Mouse (Mus musculus) lung, embryonic 15.5 days (tissue): ENCODE measurements around the gene Mtfmt. TPM values are rescaled to one million over a fixed set of nuclear protein-coding genes. Genes with fewer than 3 reads are reported as not detected.
A peak's percentile ranks its signal among the peaks of the same experiment; 100 is the strongest.

Source experiments
- ATAC-seq: fragments of 200-750 bp; cut with Nextera tagmentation; 2 replicates; pipeline ENCODE4 v1.8.0; 2017; ENCODE audit warnings: moderate number of reproducible peaks, borderline replicate concordance; ENCODE audit not compliant: low FRiP score, low TSS enrichment; ENCODE audit errors: extremely low read depth
- H3K27ac ChIP-seq: fragments of 300-500 bp; sonication (generic); 2 replicates; pipeline ENCODE4 v1.5.1; 2015; ENCODE audit warnings: moderate library complexity, mild to moderate bottlenecking, inconsistent platforms
- H3K27me3 ChIP-seq: fragments of 300-500 bp; sonication (generic); 2 replicates; pipeline ENCODE4 v1.6.1; 2015; ENCODE audit warnings: inconsistent platforms
- H3K36me3 ChIP-seq: fragments of 300-500 bp; sonication (generic); 2 replicates; pipeline ENCODE4 v1.6.1; 2015; ENCODE audit warnings: inconsistent platforms
- H3K4me1 ChIP-seq: fragments of 300-500 bp; sonication (generic); 2 replicates; pipeline ENCODE4 v1.6.1; 2015; ENCODE audit warnings: inconsistent platforms
- H3K4me2 ChIP-seq: fragments of 300-500 bp; sonication (generic); 2 replicates; pipeline ENCODE4 v1.6.1; 2015; ENCODE audit warnings: inconsistent platforms, mild to moderate bottlenecking, moderate library complexity
- H3K4me3 ChIP-seq: fragments of 300-500 bp; sonication (generic); 2 replicates; pipeline ENCODE4 v1.5.1; 2015; ENCODE audit warnings: mild to moderate bottlenecking, inconsistent platforms
- H3K9ac ChIP-seq: fragments of 300-500 bp; sonication (generic); 2 replicates; pipeline ENCODE4 v1.6.1; 2015; ENCODE audit warnings: inconsistent platforms
- H3K9me3 ChIP-seq: fragments of 300-500 bp; sonication (generic); 2 replicates; pipeline ENCODE4 v1.6.1; 2016; ENCODE audit warnings: inconsistent platforms
- WGBS: fragments of 180-500 bp; shearing (Covaris S2); methylation state at CpG from one replicate; pipeline ENCODE4 v1.1.7; 2015; 5-methylcytosine and 5-hydroxymethylcytosine counted together
- polyA plus RNA-seq: library from polyadenylated mRNA; unstranded; fragments of >200 nt; fragmentation: Nextera tagmentation; extraction: Ambion mirVana; gene quantifications from 2 replicates; pipeline ENCODE4 v1.2.1, GENCODE M21; 2015

Gene Mtfmt
- polyA plus RNA-seq, 1 experiment from 2014 or later = 18.6 TPM

DNA sequence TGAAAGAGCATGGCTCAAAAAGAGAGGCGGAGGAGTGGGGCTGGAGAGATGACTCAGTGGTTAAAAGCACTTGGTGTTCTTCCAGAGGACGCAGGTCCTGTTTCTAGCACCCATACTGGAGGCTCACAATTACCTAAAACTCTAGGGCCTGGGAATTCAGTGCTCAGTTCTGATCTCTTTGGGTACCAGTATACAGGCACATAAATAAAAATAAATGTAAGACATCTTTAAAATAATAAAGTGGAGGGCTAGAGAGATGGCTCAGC, 30.5 kb upstream of the Mtfmt start:
- no peak for ATAC-seq
- H3K9me3 ChIP-seq = no peaks in the 10 kb centered on the region
- H3K4me3 ChIP-seq = no peak overlapping the region
- peak overlapping the region; percentile 81 for H3K27ac ChIP-seq
- 80% methylated on average over 2 of the region's 2 CpGs for WGBS
- no peaks in the 10 kb centered on the region for H3K27me3 ChIP-seq
- H3K36me3 ChIP-seq = no peaks in the 10 kb centered on the region; the same call in none of the 2 replicates
- 0 out of 2 replicates have a peak overlapping the region, but pooled peaks have one; percentile 20 for H3K9ac ChIP-seq
- peak overlapping the region; percentile 19 for H3K4me2 ChIP-seq
- peaks cover 28% of the 10 kb centered on the region for H3K4me1 ChIP-seq

DNA sequence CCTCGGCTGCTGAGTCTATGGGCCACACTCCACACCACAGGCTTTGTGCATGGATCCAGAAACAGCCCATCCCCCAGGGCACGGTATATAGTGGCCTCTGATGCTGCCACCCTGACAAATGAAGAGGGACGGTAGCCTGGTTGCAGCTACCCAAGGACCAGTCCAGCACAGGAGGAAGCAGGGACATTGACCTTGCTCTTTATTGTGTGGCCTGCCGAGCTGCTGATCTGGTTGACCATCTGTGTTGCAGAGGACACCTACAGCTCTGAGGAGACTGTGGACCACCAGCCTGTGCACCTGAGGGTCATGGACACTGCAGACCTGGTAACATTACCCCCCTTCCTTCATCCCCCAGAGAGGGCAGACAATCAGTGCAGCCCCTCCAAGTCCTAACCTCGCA, 28.3 kb upstream of the Mtfmt start:
- Histone ChIP-seq H3K27me3 (no peaks in the 10 kb centered on the region), H3K4me2 (no peak overlapping the region), H3K36me3 (peaks cover 15% of the 10 kb centered on the region), H3K9me3 (no peaks in the 10 kb centered on the region), H3K4me3 (no peak overlapping the region), H3K9ac (no peak overlapping the region), H3K4me1 (peaks cover 18% of the 10 kb centered on the region), H3K27ac (no peak overlapping the region)
- ATAC-seq = no peak
- WGBS = 77% methylated on average over 5 of the region's 5 CpGs

DNA sequence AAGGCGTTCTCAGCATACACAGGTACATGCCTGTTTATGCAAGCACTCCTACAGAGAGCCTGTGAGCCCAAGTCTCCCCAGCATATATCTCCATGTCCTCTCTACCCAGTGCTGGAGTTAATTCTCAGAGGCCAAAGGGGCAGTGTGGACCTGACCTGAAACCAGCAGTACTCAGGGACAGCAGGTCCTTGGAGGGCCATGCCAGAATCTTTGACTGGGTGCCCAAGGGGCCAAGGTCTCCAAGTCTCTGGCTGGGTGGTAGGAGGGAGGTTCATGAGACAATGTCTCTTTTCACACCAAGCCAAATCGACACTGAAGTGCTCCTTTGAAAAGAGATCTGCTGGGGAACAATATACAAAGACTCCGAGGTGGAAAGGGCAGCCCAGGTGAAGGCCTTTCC, 27.7 kb upstream of the Mtfmt start:
- ATAC-seq = no peak
- 71% methylated on average over 3 of the region's 3 CpGs for WGBS

DNA sequence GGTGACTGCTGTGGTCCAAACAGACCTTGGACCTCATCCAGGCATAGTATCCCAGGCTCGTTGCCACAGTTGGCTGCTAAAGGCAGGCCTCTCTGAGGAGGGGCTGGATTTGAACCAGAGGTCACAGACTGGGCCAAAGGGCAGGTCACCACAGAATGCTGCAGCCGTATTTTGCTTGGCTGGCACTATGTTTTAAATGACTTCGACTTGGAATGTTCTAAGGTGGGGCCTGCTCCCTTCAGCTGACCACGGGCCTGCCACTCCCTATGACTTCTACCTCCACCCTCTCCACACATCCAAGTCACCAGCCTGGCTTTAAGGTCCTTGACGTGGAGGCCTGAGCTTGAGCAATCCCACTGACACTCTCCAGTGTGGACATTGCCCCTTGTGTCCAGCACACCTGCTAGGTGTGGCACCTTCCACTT, 26.7 kb upstream of the Mtfmt start:
- no peak for ATAC-seq
- no peaks in the 10 kb centered on the region for H3K27me3 ChIP-seq
- no peak overlapping the region for H3K9ac ChIP-seq
- peaks cover 6% of the 10 kb centered on the region for H3K4me1 ChIP-seq
- H3K4me3 ChIP-seq = no peak overlapping the region
- H3K4me2 ChIP-seq = no peak overlapping the region
- WGBS = 49% methylated on average over 5 of the region's 5 CpGs
- peaks cover 17% of the 10 kb centered on the region for H3K36me3 ChIP-seq
- no peak overlapping the region for H3K27ac ChIP-seq
- H3K9me3 ChIP-seq = no peaks in the 10 kb centered on the region

More for the DNA sequence above, 27.7 kb upstream of the Mtfmt start:
- H3K9me3 ChIP-seq = no peaks in the 10 kb centered on the region
- H3K4me3 ChIP-seq = no peak overlapping the region
- H3K36me3 ChIP-seq = peaks cover 17% of the 10 kb centered on the region
- H3K27me3 ChIP-seq = no peaks in the 10 kb centered on the region
- no peak overlapping the region for H3K27ac ChIP-seq
- no peak overlapping the region for H3K4me2 ChIP-seq
- H3K9ac ChIP-seq = no peak overlapping the region
- H3K4me1 ChIP-seq = peaks cover 12% of the 10 kb centered on the region

DNA sequence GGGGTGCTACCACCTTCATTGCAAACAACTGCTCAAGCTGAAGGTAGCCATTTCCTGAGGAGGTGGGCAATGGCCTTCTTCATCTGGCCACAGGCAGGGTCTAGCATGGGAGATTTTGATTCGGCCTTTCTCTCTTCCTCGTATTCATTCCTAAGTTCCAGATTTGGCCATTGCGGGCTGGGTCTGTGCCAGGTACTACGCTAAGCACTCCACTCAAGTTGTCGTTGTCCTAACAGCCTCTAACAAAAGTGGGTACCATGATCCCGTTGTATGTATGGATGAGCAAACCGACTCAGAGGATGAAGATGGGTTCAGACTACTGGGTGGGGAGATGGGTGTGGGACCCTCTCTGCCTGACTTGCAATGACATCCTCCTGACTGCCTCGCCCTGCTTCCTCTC, 25.2 kb upstream of the Mtfmt start:
- no peaks in the 10 kb centered on the region for H3K27me3 ChIP-seq
- no peaks in the 10 kb centered on the region for H3K4me1 ChIP-seq
- WGBS = 81% methylated on average over 8 of the region's 8 CpGs
- no peaks in the 10 kb centered on the region for H3K9me3 ChIP-seq
- H3K9ac ChIP-seq = no peak overlapping the region
- no peak overlapping the region for H3K4me2 ChIP-seq
- peaks cover 17% of the 10 kb centered on the region for H3K36me3 ChIP-seq
- H3K27ac ChIP-seq = no peak overlapping the region
- H3K4me3 ChIP-seq = no peak overlapping the region
- no peak for ATAC-seq

DNA sequence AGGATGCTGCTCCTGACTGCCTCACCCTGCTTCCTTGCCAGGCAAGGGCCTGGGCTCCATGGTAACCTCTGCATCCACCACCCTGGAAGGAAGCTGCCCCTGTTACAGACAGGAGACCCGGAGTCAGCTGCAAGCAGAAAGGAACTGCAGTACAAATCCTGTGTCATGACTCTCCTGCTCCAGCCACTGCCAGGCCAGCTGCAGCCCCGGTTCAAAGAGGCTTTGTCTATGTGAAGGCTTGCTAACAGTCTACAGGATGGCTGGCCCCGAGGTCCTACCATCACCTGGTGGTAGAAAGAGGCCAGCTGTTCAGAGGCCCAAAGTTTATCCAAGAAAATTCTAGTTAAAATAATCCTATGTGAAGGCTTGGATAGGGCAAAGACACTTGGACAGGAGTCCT, 24.3 kb upstream of the Mtfmt start:
- Histone ChIP-seq H3K27me3 (no peaks in the 10 kb centered on the region), H3K9me3 (no peaks in the 10 kb centered on the region), H3K27ac (no peak overlapping the region), H3K36me3 (peaks cover 17% of the 10 kb centered on the region), H3K4me1 (no peaks in the 10 kb centered on the region), H3K4me3 (no peak overlapping the region), H3K9ac (no peak overlapping the region), H3K4me2 (no peak overlapping the region)
- 44% methylated on average over 3 of the region's 3 CpGs for WGBS
- no peak for ATAC-seq

DNA sequence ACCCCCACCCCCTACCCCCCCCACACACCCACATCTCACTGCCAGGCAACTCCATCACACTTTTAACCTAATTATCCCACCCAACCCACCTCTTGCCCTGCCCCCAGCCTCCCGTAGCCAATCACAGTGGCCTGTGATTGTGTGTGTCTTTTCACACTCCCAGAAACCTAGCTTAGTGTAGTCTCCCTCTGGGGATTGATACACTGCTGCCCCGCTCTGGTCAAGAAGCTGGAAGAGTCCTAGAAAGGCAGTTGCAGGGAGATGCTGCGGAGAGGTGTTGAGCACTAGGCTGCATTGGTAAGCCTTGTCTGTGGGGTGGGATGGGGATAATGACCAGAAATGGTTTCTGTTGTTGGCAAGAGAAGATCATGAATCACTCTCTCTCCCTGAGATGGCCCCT, 17.8 kb upstream of the Mtfmt start:
- Histone ChIP-seq H3K36me3 (no peaks in the 10 kb centered on the region), H3K27ac (no peak overlapping the region), H3K27me3 (no peaks in the 10 kb centered on the region), H3K4me2 (no peak overlapping the region), H3K9ac (no peak overlapping the region), H3K4me3 (no peak overlapping the region), H3K4me1 (no peaks in the 10 kb centered on the region), H3K9me3 (no peaks in the 10 kb centered on the region)
- WGBS = 35% methylated on average over 3 of the region's 3 CpGs
- no peak for ATAC-seq

DNA sequence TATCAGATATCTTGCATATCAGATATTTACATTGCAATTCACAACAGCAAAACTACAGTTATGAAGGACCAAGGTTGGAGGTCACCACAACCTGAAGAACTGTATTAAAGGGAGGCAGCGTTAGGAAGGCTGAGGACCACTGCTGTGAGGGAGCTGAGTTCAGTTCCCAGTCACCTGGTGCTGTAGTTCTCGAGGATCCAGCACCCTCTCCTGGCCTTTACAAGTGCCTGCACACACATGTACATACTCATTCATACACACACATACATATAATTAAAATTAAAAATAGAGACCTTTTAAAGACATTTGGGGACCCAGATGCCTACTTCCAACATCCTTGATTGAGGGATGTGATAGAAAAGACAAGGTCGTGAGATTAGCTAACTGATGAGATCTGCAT, 15.9 kb upstream of the Mtfmt start:
- no peaks in the 10 kb centered on the region for H3K27me3 ChIP-seq
- no peaks in the 10 kb centered on the region for H3K4me1 ChIP-seq
- 60% methylated on average over 3 of the region's 3 CpGs for whole genome bisulfite sequencing
- no peak overlapping the region for H3K4me3 ChIP-seq
- H3K9me3 ChIP-seq = no peaks in the 10 kb centered on the region
- no peak overlapping the region for H3K4me2 ChIP-seq
- no peaks in the 10 kb centered on the region for H3K36me3 ChIP-seq
- no peak overlapping the region for H3K27ac ChIP-seq
- H3K9ac ChIP-seq = no peak overlapping the region
- no peak for ATAC-seq

DNA sequence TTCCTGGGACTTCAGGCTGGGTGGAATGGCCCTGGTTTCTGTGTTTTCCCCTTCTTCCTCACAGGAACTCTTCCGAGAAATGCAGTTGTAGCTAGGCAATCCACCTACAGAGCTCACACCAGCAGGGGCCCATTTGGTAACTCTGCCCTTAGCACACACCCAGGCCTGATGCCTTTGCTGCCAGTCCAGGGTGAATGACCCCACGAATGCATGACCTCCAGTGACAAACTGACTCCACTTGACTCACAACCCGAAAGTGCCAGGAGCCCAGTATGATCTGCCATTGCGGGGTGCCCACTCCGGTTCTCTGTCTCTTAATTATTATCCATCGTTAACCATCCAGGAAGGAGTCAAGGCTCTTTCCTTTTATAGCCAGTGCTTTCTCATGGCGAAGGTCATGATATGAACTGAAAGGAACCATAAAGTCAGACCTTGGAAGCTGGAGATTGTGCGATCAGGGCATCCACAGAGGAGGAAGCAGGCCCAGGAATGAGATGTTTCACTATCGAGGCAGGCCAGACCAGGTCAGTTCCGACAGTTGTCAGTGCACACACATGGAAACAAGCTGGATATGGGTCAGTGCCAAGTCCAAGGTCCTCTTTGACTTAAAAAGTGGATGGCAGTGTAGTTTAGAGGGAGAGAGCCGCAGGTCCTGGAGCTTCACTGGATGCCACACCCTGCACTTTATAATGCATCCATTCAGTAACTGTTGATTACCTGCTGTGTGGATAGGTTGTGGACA, 12.7 kb upstream of the Mtfmt start, which contains the start of gene Slc51b:
Gene Slc51b, minus strand, starts transcription at position 196 of the 742 bp plus-strand sequence.
- Histone ChIP-seq H3K27me3 (no peaks in the 10 kb centered on the region), H3K36me3 (no peaks in the 10 kb centered on the region), H3K9ac (no peak within 1 kb of the TSS), H3K4me2 (no peak within 1 kb of the TSS), H3K4me1 (no peaks in the 10 kb centered on the region), H3K4me3 (no peak within 1 kb of the TSS), H3K9me3 (no peaks in the 10 kb centered on the region), H3K27ac (no peak within 1 kb of the TSS)
- 78% methylated on average over 11 of the region's 11 CpGs for WGBS
- ATAC-seq = no peak

DNA sequence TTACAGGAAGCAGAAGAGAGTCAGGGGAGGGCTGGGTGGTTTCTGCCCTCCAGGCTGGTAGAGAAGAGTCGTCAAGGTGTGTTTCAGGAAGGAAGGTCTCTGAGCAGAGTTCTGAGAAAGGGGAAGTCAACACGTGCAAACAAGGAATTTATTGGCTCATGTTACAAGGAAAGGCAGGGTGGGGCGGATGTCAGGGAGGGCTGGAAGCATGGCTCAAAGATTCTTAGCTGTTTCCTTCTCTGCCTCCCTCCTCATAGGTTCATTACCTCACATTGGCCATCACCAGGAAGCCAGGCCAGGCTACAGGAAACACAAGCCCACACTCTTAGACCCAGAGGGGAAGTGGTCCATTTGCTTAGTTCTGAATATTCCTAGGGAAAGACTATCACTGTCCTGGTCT, 11.2 kb upstream of the Mtfmt start:
- Histone ChIP-seq H3K9ac (no peak overlapping the region), H3K27ac (no peak overlapping the region), H3K36me3 (no peaks in the 10 kb centered on the region), H3K4me2 (no peak overlapping the region), H3K9me3 (no peaks in the 10 kb centered on the region), H3K4me1 (no peaks in the 10 kb centered on the region), H3K27me3 (no peaks in the 10 kb centered on the region), H3K4me3 (no peak overlapping the region)
- WGBS = 31% methylated on average over 3 of the region's 3 CpGs
- no peak for ATAC-seq

DNA sequence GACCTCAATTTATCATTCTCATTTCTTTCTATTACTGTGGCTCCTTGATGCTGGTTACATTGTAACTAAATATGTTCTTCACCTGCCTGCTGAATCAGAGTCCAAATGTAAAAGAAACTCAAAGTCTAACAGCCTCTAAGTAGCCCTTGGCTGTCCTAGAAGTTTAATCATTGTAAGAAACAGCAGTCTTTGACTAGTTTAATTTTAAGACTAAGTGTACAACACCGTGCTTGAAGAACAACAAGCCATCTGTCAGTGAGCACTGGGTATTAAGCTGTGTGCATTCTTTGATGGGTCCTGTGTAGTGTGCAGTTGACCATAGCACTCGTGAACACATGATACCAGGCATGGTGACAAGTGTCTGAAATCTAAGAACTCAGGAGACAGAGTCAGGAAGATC, 8.1 kb upstream of the Mtfmt start:
- no peak overlapping the region for H3K9ac ChIP-seq
- H3K27ac ChIP-seq = no peak overlapping the region
- H3K9me3 ChIP-seq = no peaks in the 10 kb centered on the region
- no peaks in the 10 kb centered on the region for H3K4me1 ChIP-seq
- H3K4me2 ChIP-seq = no peak overlapping the region
- no peak for ATAC-seq
- WGBS = 63% methylated on average over 2 of the region's 2 CpGs
- H3K27me3 ChIP-seq = no peaks in the 10 kb centered on the region
- no peak overlapping the region for H3K4me3 ChIP-seq
- no peaks in the 10 kb centered on the region for H3K36me3 ChIP-seq

DNA sequence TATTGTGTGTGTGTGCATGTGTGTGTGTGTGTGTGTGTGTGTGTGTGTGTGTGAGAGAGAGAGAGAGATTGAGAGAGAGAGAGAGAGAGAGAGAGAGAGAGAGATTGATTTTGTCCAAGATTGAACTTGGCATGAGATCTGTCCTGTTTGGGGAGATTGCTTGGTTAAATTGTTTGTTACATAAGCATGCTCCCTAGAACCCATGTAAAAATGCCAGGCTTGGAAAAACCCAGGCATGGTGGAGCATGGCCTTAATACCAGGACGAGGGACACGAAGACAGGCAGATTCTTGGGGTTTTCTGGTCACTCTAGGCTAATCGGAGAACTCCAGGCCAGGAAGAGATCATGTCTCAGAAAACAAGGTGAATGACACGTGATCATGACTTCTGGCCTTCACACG, 7.6 kb upstream of the Mtfmt start:
- Histone ChIP-seq H3K27me3 (no peaks in the 10 kb centered on the region), H3K4me1 (no peaks in the 10 kb centered on the region), H3K9me3 (no peaks in the 10 kb centered on the region), H3K36me3 (no peaks in the 10 kb centered on the region), H3K4me2 (no peak overlapping the region), H3K4me3 (no peak overlapping the region), H3K9ac (no peak overlapping the region), H3K27ac (no peak overlapping the region)
- no peak for ATAC-seq
- 76% methylated on average over 5 of the region's 5 CpGs for WGBS

DNA sequence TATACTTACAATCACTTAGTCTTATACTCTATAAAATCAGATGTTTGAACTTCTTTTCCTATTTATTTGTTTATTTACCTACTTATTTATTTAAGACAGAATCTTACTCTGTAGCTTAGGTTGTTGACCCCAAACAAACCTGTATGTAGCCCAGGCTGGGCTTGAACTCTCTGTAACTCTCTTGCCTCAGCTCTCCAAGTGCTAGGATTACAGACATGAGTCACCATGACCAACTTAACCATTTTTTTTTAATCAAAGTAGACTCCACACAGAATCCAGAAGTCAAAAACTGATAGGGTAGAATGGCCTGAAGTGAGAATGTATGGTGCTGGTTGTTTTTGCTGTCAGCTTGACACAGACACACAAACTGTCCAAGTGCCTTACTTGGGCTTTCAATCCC, 5.2 kb upstream of the Mtfmt start:
- H3K4me2 ChIP-seq = no peak overlapping the region
- ATAC-seq = no peak

More for the DNA sequence above, 5.2 kb upstream of the Mtfmt start:
- Histone ChIP-seq H3K9me3 (no peaks in the 10 kb centered on the region), H3K4me3 (no peak overlapping the region), H3K27me3 (no peaks in the 10 kb centered on the region), H3K36me3 (no peaks in the 10 kb centered on the region), H3K27ac (no peak overlapping the region), H3K9ac (no peak overlapping the region), H3K4me1 (0 out of 2 replicates have a peak, but pooled peaks cover 3% of the 10 kb centered on the region)
